ENCODE assay signal across 16 mouse cellular contexts in genomic region chr19:3334550-3334949, GRCm38 (mm10). TPM values are rescaled to one million over a fixed set of nuclear protein-coding genes. Genes with fewer than 3 reads are reported as not detected.
DNase-seq lines count a peak whose midpoint lies in the region; ATAC-seq and TF ChIP-seq lines count a peak whose summit lies in the region.
"Had no signal": no experiment of that assay in that cellular context is flagged by ENCODE, and none has a peak within 500 bp of the region (broad histone marks: within the 10 kb centered on the region; RNA-seq: fewer than 3 reads in every experiment).

No protein-coding gene starts in this region.

- no peaks in the 10 kb centered on the region for H3K9me3 ChIP-seq in kidney, embryonic 16.5 days (ENCODE audit: low read length)
- H3K9me3 ChIP-seq: embryonic facial prominence, embryonic 13.5 days; forebrain, embryonic 12.5 days; heart, embryonic 10.5 days; neural tube, embryonic 12.5 days had no signal

- H3K4me1 ChIP-seq in kidney, embryonic 16.5 days (ENCODE audit: insufficient read depth, low read length): peaks cover 30% of the 10 kb centered on the region
- peaks cover 45% of the 10 kb centered on the region for H3K4me1 ChIP-seq in small intestine, adult 2 months (ENCODE audit: control insufficient read depth, insufficient read depth, insufficient read length, low read length)
- H3K4me1 ChIP-seq: embryonic facial prominence, embryonic 13.5 days had no signal

- H3K36me3 ChIP-seq in kidney, embryonic 16.5 days (ENCODE audit: insufficient read depth, low read length): no peaks in the 10 kb centered on the region
- no peaks in the 10 kb centered on the region for H3K36me3 ChIP-seq in small intestine, adult 2 months (ENCODE audit: control insufficient read depth, insufficient read depth, low read length)
- H3K36me3 ChIP-seq: embryonic facial prominence, embryonic 13.5 days; forebrain, embryonic 12.5 days; heart, embryonic 10.5 days; neural tube, embryonic 12.5 days had no signal

- H3K4me2 ChIP-seq in kidney, embryonic 16.5 days (replicated peaks; ENCODE audit: low read depth, low read length): no peak overlapping the region
- H3K4me2 ChIP-seq: embryonic facial prominence, embryonic 13.5 days; forebrain, embryonic 12.5 days; neural tube, embryonic 12.5 days had no signal

- peak overlapping the region; percentile 88 for H3K27ac ChIP-seq in kidney, embryonic 16.5 days (ENCODE audit: low read length)
- peak overlapping the region; percentile 41 for H3K27ac ChIP-seq in small intestine, adult 2 months (ENCODE audit: insufficient read depth, low read depth, low read length)
- H3K27ac ChIP-seq in layer of hippocampus, adult 2 months: no peak overlapping the region
- H3K27ac ChIP-seq: embryonic facial prominence, embryonic 13.5 days; forebrain, embryonic 12.5 days; heart, embryonic 10.5 days; neural tube, embryonic 12.5 days had no signal

- TF ChIP-seq POLR2A in small intestine, adult 2 months (IDR thresholded peaks at IDR 0.05; ENCODE audit: low read depth, low read length): no peak

- H3K4me3 ChIP-seq in kidney, embryonic 16.5 days (ENCODE audit: low read length): no peak overlapping the region
- H3K4me3 ChIP-seq in small intestine, adult 2 months (ENCODE audit: low read depth, low read length): no peak overlapping the region
- H3K4me3 ChIP-seq in layer of hippocampus, adult 2 months: no peak overlapping the region
- H3K4me3 ChIP-seq: embryonic facial prominence, embryonic 13.5 days; forebrain, embryonic 12.5 days; heart, embryonic 10.5 days; neural tube, embryonic 12.5 days had no signal

- no peaks in the 10 kb centered on the region for H3K27me3 ChIP-seq in kidney, embryonic 16.5 days (ENCODE audit: insufficient read depth, low read length)
- no peaks in the 10 kb centered on the region for H3K27me3 ChIP-seq in small intestine, adult 2 months (ENCODE audit: control insufficient read depth, insufficient read depth, low read length)
- H3K27me3 ChIP-seq: embryonic facial prominence, embryonic 13.5 days; forebrain, embryonic 12.5 days; neural tube, embryonic 12.5 days; Patski had no signal

- 66% methylated on average over 4 of the region's 4 CpGs for WGBS in kidney, embryonic 16.5 days
- WGBS in small intestine, adult 2 months: 38% methylated on average over 4 of the region's 4 CpGs

- DNase-seq in kidney, adult 18-20 months: no peak
- DNase-seq in c-Kit-positive CD71-positive TER-119-positive erythroid progenitor cells, embryonic 14.5 days (ENCODE audit: low spot score): peak; percentile 34
- DNase-seq in liver: peak; percentile 57
- no peak for DNase-seq in layer of hippocampus, adult 2 months (ENCODE audit: low spot score in 2 of 2)
- no peak for DNase-seq in layer of hippocampus, adult 9-10 months (ENCODE audit: low spot score)
- DNase-seq: cerebellum, postnatal 14 days; heart, postnatal 36 days; lung, adult 18-20 months had no signal

- H3K9ac ChIP-seq in kidney, embryonic 16.5 days (replicated peaks; ENCODE audit: low read length): no peak overlapping the region
- H3K9ac ChIP-seq: embryonic facial prominence, embryonic 13.5 days; forebrain, embryonic 12.5 days; neural tube, embryonic 12.5 days had no signal

- no peak for TF ChIP-seq CTCF in small intestine, adult 2 months (IDR thresholded peaks at IDR 0.05; ENCODE audit: extremely low read depth, insufficient read length, insufficient replicate concordance, low read depth, low read length)
- no peak for TF ChIP-seq CTCF in layer of hippocampus, adult 2 months (conservative IDR thresholded peaks at IDR 0.05)

- no peak for ATAC-seq in kidney, embryonic 16.5 days (ENCODE audit: low FRiP score, low TSS enrichment)
- ATAC-seq: CD4-positive, CD25-positive, alpha-beta regulatory T cell, adult 4 months had no signal

RNA-seq across cellular contexts. Expression of gene Cpt1a, which starts 12.4 kb away (rescaled TPM):
- 44.5 and 46.4 TPM in 2 replicates for polyA plus RNA-seq in kidney, embryonic 16.5 days (2015; fragmentation: Nextera tagmentation; extraction: Ambion mirVana)
- polyA plus RNA-seq in small intestine, adult 2 months (2012; rRNA removed): 40.5 and 92.1 TPM in 2 replicates
- 10 to 100 TPM; 24.8 to 26.3 TPM for total RNA-seq in layer of hippocampus, adult 2 months (2021)

RNA-seq across cellular contexts. Expression of gene Ighmbp2, which starts 51.7 kb away (rescaled TPM):
- 11.2 and 11.6 TPM in 2 replicates for polyA plus RNA-seq in kidney, embryonic 16.5 days (2015; fragmentation: Nextera tagmentation; extraction: Ambion mirVana)
- polyA plus RNA-seq in small intestine, adult 2 months (2012; rRNA removed): 2.3 and 5.1 TPM in 2 replicates
- total RNA-seq in layer of hippocampus, adult 2 months (2021): 10 to 100 TPM; 11.9 to 12.4 TPM

RNA-seq across cellular contexts. Expression of gene Mrpl21, which starts 51.8 kb away (rescaled TPM):
- 117 and 125 TPM in 2 replicates for polyA plus RNA-seq in kidney, embryonic 16.5 days (2015; fragmentation: Nextera tagmentation; extraction: Ambion mirVana)
- polyA plus RNA-seq in small intestine, adult 2 months (2012; rRNA removed): 29.0 and 34.3 TPM in 2 replicates
- 10 to 100 TPM; 47.6 to 54.4 TPM for total RNA-seq in layer of hippocampus, adult 2 months (2021)

RNA-seq across cellular contexts. Expression of gene Tesmin, which starts 54.1 kb away (rescaled TPM):
- polyA plus RNA-seq in kidney, embryonic 16.5 days (2015; fragmentation: Nextera tagmentation; extraction: Ambion mirVana): 0.27 and 0.36 TPM in 2 replicates
- 0.10 and 0.42 TPM in 2 replicates for polyA plus RNA-seq in small intestine, adult 2 months (2012; rRNA removed)
- under 1 TPM; 0.20 to 0.33 TPM for total RNA-seq in layer of hippocampus, adult 2 months (2021)
- polyA plus RNA-seq: CD4-positive, CD25-positive, alpha-beta regulatory T cell, adult 4 months; neural tube, embryonic 12.5 days had no signal

Comparison
In these comparisons a context has a peak if more than half of its experiments do, and no peak if none do; other contexts are left out.
1. DNase-seq: peak in c-Kit-positive CD71-positive TER-119-positive erythroid progenitor cells, embryonic 14.5 days (single experiment) and liver (single experiment); none in kidney, adult 18-20 months (single experiment), layer of hippocampus, adult 2 months (0 of 2) and layer of hippocampus, adult 9-10 months (single experiment).